Mouse (Mus musculus) T-helper 17 cell (primary cell): ENCODE measurements at regions not wholly inside any gene's neighbourhood (a gene's known extent, or its start where the extent isn't known, plus 50 kb on each side); places are given as distances from the start of the nearest gene placed in this dataset.

Experiments used
- in situ Hi-C, 2 experiments: fragments of 300-600 bp; cut with MboI, MseI; formaldehyde crosslinking; loops; 1 replicate in 1 of 2; 2 replicates in 1 of 2; pipeline ENCODE4 v1.15.1; 2025; ENCODE audit warnings: high pct_unique_total_duplicates in 2 of 2

DNA sequence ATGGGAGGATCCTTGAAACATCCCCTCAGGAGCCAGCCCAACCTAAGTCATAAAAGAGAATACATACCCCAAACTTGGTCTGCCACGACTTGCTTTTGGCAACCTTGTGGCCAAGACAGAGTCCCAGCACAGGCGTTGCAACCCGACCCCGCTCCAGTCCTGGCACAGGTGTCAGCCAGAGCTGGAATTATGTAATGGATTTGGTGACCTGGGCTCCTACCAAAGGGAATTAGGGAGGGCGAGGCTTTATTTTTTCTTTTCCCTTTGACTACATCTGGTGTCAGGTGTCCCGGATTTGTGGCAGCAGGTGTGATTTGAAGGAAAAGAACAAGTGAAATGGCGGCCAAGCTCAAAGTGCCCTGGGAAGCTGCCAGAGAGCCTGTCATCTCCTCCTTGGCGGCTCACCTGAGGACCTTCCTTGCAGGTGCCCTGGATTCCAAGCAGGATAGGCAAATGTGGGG lies 212.9 kb downstream of the Mef2c start:
- in situ Hi-C loops = loop anchor here (5.0 to 25.0 kb wide), 3 partner anchors 631 to 1446 kb away; no protein-coding TSS in a partner anchor

DNA sequence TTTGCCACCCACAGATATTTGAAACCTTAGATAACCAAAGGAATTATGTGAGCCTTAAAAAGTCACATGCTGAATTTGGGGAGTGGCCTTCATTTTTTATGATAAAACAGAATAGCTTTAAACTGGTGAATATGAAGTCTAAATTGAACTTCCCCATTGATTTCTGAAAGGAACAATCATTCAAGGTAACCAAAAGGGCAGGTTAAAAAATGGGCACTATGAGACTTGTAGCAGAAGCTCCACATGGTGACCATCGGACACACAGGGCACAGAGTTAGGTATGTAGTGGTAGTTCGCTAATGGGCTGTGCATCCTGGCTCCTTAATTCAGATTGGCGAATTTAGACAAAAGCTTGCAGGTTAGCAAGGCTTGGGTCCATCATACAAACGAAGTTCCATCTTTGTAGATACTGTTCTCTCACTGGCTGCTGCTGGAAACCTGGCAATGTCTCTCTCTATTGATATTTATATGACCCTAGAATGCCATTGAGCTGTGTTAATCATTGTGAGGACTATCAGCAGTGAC lies 213.9 kb downstream of the Mef2c start:
- in situ Hi-C loops = loop anchor here (5.0 to 25.0 kb wide), 3 partner anchors 630 to 1445 kb away; no protein-coding TSS in a partner anchor

DNA sequence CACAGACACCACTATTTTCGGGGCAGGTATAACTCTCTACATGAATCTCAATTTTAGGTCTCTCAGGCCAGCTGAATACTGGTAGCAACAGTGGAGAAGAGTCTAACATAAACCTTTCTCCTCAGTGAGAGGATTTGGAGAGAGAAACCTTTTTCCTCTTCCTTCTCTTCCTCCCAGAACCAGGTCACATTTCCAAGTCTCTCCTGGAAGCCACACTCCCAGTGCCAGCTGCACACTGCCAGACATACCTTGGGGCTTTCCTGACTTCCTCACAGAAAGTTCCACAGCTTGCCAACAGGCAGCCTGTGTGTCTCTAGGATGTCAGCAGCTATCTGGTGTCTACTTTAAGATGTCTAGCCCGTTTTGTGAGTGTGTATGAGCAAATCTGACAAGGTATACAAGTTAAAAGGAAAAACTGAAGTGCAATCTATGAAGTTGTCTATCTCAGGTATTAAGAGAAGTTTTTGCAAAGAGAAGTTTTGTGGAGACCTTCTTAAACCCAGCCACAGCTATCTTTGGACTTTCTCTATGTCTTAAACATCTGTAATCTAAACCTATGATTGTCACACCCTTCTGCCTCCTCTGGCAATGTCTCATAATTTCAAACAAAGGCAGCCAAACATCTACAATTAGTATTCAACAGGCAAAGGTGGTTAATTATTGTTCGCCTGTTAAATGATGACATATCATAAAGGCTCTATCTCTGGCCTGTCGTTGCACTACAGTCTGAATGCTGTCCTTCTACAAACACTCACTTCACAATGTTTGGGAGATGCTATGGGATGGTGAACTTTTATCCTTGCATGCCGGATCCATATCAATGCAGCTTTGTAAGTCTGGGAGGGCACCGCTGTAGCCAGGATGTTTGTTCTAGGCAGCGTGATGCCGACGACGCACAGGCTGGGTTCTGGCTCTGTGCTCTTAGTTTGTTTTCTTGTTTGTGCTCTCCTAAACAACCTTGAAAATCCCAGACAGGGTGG lies 214.9 kb downstream of the Mef2c start:
- in situ Hi-C loops = loop anchor here (5.0 to 25.0 kb wide), 3 partner anchors 629 to 1444 kb away; no protein-coding TSS in a partner anchor

DNA sequence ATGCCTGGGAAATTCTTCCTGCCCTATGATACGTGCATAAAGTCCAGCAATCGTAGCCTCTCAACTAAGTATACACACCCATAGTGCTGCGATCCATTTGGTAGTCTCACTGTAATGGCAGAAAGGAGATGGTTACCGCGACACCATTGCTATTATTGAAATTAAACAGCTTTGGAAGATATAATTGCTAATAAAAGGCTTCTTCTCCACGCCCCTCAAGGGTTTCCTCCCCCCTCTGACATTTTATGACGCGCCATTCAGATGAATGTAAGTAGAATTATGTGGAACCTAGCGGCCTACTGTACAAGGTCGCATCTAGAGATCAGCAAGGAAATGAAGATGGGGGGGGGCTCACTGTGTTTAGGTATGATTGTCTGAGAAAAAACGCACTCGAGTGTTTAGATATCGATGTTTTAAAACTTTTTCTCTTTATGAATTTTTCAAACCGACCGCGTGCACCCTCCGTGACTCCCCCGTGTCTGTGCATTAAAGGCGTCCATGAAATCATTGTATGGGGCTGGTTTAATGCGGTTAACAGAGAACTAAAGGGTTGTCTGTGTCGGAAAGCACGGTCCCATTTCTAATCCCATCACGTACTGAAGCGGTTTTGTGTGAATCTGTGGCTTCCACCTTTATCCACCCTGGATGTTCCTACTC lies 215.9 kb downstream of the Mef2c start:
- in situ Hi-C loops = loop anchor here (5.0 to 25.0 kb wide), 3 partner anchors 628 to 1443 kb away; no protein-coding TSS in a partner anchor

DNA sequence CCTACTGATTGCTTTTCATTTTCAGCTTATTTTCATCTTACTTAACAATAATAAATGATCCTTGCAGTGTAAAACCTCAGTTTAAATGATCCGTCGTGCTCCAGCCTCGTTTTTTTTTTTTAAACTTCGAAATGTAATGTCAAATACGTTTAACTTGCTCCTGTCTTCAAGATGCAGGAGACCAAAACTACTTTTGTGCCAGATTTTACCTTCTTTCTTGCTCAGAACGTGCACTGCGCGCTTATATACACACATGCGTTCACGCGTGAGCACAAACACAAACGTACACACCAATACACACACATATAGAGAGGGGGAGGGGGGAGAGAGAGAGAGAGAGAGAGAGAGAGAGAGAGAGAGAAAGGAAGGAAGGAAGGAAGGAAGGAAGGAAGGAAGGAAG lies 216.5 kb downstream of the Mef2c start:
- in situ Hi-C loops = loop anchor here (5.0 to 25.0 kb wide), 2 partner anchors 1037 to 1442 kb away; no protein-coding TSS in a partner anchor

DNA sequence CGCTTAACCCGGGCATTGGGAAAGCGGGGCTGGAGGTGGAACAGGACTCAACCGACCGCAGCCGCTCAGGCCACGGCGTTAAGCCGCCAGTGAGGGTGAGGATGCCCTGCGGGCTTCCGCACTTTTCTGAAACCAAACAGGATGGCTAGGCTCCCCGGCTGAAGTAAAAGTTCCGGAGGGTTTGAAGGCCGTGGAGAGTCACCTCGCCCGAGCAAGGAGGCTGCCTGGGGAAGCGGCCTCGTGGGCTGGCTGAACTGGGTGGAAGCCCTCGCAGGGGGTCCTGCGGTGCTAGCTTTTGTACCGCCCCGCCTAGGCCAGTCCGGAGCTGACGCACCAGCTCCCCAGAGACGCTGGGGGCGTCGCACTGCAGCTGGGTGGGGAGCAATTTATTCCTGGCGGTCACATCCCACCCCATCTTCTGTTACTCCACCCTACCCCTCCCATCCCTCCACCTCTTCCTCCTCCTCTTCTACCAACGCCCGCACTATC lies 217.1 kb downstream of the Mef2c start:
- in situ Hi-C loops = loop anchor here (5.0 to 25.0 kb wide), 2 partner anchors 1036 to 1441 kb away; no protein-coding TSS in a partner anchor

DNA sequence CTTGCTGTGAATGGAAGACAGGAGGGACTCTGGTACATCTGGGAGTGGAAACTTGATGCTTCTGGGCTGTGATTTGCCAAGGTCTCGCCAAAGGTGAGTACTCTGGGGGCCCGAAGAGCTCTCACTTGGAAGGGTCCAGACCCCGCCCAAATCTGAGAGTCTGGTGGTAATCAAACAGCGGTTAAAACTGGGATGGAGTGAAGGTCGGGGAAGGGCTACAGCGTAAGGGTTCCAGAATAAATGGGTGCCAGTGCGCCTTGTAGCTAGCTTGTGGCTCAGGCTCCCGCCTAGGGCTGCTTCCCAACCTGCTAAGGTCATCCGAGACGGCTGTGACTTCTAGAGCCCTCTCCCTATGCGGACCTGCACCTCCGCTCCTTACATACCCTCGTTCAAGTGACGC lies 217.7 kb downstream of the Mef2c start:
- in situ Hi-C loops = loop anchor here (5.0 to 25.0 kb wide), 2 partner anchors 1036 to 1441 kb away; no protein-coding TSS in a partner anchor

DNA sequence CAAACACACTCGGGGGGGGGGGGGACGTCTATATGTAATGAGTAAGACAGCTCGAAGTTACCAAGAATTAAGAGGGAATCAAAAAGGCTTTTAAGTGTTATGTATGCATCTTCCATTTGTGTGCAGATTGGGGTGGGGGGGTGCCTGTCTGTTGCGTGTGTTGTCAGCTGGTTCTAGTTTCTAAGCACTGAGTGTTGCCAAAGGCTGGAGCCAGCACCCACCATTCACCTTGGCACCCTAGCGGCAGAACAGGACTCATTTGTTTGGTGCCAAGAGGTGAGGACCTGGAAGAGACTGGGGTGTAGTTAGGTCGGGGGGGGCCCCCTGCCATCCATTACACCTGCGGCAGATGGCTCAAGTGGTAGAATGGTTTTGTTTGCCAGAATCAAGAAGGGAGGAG lies 218.4 kb downstream of the Mef2c start:
- in situ Hi-C loops = loop anchor here (5.0 to 25.0 kb wide), 2 partner anchors 1035 to 1440 kb away; no protein-coding TSS in a partner anchor

DNA sequence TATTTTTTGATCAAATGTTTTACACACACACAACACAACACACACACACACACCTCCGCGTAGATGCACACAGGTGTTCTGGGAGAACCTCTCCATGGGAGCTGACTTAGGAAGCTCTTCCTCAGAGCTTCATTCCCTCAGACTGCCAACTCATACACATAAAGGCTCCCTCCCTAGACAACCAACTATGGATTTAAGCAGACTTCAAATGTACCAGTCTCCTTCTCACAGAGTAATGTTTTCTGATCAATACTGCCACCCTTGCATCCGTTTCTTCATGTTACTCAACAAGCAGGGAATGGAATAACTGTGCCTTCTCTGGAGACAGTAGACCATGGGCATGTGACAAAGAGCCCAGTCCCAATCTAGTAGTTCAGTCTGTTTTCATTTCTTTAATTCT lies 219.0 kb downstream of the Mef2c start:
- in situ Hi-C loops = loop anchor here (5.0 to 25.0 kb wide), 2 partner anchors 1035 to 1440 kb away; no protein-coding TSS in a partner anchor

DNA sequence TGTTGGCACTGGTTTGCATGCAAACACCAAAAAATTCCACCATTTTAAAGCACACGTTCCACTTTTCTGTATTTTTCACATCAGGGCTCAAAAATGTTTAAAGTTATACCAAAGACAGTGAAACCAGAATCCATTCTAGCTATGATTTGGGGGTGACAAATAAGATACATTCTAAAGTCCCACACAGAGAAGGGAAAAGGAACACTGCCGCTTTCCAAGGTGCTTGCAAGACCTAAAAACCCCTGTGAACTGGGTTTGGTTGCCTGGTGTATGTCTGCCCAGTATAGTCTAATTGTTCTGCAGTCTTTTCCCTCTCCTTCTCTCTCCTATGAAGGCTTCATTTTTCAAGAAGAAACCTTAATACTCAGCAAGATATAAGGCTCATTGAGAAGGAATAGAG lies 219.6 kb downstream of the Mef2c start:
- in situ Hi-C loops = loop anchor here (5.0 to 25.0 kb wide), 2 partner anchors 1034 to 1439 kb away; no protein-coding TSS in a partner anchor

DNA sequence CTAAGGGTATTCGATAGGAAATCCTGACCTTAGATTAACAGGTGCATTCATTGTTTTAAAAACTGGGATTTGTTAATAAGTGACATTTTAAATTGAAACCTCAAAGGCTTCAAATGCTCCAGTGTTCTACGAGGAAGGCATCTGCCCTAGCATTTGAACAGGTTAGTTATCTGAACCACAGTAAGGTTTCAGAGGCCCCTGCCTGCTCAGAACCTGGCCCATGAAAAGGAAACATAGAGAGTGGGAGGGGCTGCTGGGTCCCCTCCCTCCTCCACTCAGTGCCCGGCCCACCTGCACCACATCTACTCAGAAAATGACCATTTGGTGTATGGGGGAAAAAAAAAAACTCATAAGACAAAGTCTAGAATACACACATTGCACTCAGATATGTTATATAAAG lies 220.4 kb downstream of the Mef2c start:
- in situ Hi-C loops = loop anchor here (5.0 to 25.0 kb wide), 2 partner anchors 1033 to 1438 kb away; no protein-coding TSS in a partner anchor

DNA sequence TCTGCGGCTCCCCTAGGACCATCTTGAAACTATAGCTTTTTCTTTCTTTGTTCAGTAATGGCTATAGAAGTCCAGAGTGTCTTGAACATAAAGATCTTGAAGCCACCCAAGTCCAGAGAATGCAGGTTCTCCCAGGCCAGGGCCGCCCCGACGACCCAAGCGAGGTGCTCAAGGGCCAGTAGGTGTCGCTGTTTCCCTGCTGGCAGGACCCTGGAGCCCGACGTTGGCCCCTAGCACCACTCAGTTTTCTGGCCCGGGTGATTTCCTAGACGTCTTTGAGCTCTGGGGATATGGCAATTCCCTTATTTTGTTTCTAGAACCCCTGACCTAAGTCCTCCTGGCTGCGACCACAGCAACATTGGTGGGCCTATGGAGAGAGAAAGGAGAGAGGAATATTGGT lies 221.2 kb downstream of the Mef2c start:
- in situ Hi-C loops = loop anchor here (5.0 to 25.0 kb wide), 4 partner anchors 497 to 1437 kb away; partner anchors contain the start of gene Tmem161b (in 1 of the 2)

DNA sequence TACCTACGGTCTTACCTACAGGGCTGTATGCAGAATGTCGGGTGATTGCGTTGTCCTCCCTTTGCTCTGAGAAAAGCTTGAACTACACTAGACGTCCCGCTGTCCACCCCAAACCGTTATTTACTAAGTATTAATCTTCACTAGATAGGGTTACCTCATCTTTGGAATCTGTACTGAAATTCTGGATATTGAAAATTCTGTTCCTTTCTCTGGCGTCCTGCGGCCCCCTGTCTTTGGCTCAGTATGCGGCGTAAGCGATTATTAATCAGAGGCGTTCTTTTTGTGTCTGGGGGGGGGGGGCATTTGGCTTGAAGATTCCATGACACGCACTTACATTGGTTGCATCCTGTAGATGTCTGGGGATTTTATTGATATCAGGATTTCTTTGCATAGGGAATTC lies 222.0 kb downstream of the Mef2c start:
- in situ Hi-C loops = loop anchor here (5.0 kb wide), 2 partner anchors 496 to 621 kb away; partner anchors contain the start of gene Tmem161b (in 1 of the 2)

DNA sequence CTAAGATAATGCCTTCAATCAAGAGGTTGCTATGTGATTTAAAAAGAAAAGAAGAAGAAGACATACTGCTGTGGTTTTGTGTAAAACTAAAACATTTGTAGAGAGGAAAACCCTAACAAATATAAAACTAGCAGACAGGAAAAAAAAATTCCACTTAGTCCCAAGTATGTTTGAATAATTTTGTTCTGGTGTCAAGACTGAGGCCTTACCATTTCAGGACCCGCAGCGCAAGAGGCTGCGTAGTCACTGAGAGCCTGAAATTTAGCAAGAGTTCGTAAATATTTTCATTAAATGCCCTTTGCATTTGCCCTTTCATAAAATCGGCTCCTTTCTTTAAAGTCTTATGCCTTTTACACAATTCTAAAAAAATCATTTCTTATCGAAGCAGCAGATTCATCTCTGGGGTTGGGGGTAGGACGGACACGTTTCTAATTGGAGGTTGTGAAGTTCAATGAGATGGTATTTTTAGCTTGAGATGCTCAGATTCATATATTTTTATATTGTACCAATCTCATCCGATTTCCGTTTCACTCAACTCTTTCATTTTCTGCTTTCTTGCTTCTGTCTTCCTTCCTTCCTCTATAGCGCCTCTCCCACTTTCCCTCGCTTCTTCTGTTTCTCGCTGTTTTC lies 222.6 kb downstream of the Mef2c start:
- in situ Hi-C loops = loop anchor here (5.0 kb wide), 2 partner anchors 496 to 621 kb away; partner anchors contain the start of gene Tmem161b (in 1 of the 2)

DNA sequence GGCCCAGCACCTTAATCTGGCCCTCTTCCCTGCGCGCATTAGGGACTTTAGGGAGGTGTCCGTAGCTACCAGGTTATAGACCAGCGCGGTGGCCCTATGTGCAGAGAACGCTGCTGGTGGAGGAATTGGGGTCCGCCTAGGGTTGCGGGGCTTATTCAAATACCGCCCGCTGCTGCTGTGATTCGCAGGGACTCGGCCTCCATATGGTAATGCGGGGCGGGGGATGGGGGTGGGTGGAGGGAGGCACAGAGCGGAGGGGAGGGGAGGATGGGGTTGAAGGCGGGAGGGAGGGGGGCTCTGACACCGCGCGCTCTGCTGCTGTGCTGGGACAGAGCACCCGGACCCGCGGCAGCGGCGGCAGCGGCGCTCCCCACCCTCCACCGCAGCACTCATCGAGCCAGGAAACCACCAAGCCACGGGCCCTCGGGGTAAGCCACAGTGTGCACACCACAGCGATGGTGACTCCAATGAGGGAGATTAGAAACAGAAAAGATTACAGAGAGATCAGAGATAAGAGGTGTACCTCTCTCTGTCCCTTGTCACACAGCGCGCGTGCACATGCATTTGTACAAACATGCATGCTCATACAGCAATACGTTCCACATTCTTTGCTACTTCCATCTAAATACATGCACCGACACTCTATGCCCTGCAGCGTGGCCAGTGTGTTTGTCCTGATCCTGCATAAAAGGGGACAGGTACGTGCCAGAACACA lies 223.4 kb downstream of the Mef2c start:
- in situ Hi-C loops = loop anchor here (5.0 kb wide), 2 partner anchors 495 to 620 kb away; partner anchors contain the start of gene Tmem161b (in 1 of the 2)

DNA sequence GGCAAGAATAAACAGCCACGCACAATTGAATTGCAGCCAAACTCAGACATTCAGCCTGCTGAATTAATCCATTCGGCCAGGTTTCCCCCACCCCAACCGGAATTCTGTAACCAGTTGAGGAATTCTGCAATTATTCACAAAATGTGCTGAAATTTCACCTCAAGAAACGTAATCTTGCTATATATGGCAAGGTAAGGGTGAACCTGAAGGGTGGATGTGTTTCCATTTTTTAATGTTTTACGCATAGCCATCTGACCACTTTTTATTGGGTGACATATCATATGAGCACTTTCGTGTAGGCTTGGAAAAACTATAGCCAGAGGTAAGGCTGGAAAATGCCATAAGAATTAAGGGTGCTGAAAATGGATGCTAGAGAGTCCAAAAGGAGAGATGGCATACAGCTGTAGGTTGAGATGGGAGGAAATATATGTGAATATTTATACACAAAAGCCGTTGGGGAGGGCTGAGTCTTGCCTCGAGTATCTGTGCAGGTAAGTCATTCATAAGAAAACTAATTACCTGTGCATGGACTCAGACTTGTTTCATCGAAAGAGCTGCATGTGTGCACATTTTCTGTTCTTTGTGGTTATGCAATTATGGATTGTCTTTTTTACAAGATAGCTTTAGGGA lies 224.0 kb downstream of the Mef2c start:
- in situ Hi-C loops = loop anchor here (5.0 kb wide), 2 partner anchors 494 to 619 kb away; partner anchors contain the start of gene Tmem161b (in 1 of the 2)

DNA sequence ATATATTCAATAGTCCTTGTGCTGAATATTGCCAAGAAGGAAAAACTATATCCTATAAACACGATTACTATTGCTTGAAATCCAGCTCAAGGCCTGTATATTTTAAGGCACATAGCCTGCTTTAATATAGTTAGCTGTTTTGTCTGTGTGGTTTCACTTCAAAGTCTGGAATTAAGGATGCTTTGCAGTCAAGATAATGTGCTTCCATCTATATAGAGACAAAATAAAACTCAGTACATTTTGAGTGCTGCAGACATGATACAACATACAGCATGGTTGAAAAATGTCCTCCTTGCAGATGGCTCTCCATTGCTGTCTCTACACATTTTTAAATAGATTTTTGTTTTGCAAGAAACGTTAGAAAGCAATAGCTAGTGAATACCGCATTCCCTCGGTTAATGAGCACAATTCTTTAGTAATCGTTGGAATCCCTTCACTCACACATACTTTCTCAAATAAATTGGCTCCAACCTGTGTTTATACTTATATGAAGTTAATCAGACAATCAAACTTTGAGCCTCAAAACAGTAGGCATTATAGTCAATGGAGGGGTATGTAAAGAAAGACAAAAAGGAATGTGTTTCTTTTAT lies 224.7 kb downstream of the Mef2c start:
- in situ Hi-C loops = loop anchor here (5.0 kb wide), 2 partner anchors 494 to 619 kb away; partner anchors contain the start of gene Tmem161b (in 1 of the 2)

DNA sequence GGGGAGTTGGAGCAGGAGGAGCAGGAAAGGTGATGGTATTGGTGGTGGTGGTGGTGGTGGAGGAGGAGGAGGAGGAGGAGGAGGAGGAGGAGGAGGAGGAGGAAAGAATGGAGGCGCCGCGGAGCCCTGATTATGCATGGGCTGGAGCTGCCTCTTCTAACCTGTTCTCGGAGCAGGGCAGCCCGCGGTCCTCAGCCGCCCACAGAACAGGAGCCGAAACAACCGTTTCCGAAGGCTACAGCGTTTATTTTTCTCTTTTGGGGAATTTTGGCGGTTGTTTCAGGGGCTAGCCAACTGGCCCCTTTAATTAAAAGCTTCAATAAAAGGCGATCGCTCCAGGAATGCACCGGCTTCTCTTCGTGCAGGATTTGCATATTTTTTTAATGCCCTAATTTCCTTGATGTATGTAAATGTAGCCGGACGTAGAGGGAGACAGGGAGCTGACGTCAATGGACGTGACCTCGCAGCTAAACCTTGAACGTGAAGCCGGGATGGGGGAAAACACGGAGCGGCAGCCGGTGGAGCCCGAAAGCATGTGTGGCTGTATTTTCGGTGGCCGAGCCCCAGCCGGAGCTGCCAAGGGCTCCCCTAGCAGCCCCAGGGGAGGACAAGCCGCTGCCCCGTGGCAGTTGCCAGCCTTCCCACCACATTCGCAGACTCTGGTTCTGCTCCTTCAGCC lies 225.6 kb downstream of the Mef2c start:
- in situ Hi-C loops = loop anchor here (5.0 kb wide), 2 partner anchors 493 to 618 kb away; partner anchors contain the start of gene Tmem161b (in 1 of the 2)
